Mouse (Mus musculus): Measurements from ENCODE around the gene Kcnc3.

- TF ChIP-seq CHD2 (IDR thresholded peaks at IDR 0.05; ENCODE audit: low read depth, low read length) (no peak), HCFC1 (IDR thresholded peaks at IDR 0.05; ENCODE audit: borderline replicate concordance, insufficient read depth, low read length) (no peak), MAFK (IDR thresholded peaks at IDR 0.05; ENCODE audit: insufficient read depth, low read depth, low read length) (no peak), ZNF384 (IDR thresholded peaks at IDR 0.05; ENCODE audit: low read depth, low read length) (no peak)
Observed at GRCm38 (mm10) chr7:44568803-44569202, 21.7 kb upstream of the Kcnc3 start.

Measured in ES-E14 (cell line).